Mouse (Mus musculus): ENCODE data around the gene Cacfd1. TPM values are rescaled to one million over a fixed set of nuclear protein-coding genes. Genes with fewer than 3 reads are reported as not detected.
A peak's percentile ranks its signal among the peaks of the same experiment; 100 is the strongest.

Cacfd1 gene
- polyA plus RNA-seq, 1 experiment from 2014 or later, result 12.6 TPM

- Histone ChIP-seq H3K4me1 (replicated peaks) (peaks cover 19% of the 10 kb centered on the region), H3K9me3 (replicated peaks) (no peaks in the 10 kb centered on the region), H3K9ac (no peak within 1 kb of the TSS), H3K4me3 (replicated peaks) (peak within 1 kb of the TSS; percentile 18; the same call in 1 of the 2 replicates), H3K27ac (no peak within 1 kb of the TSS), H3K36me3 (no peaks in the 10 kb centered on the region), H3K27me3 (peaks cover 31% of the 10 kb centered on the region), H3K4me2 (peak within 1 kb of the TSS; percentile 38)
- DNase-seq (peak; percentile 72), ATAC-seq (ENCODE audit: low read depth) (peak; percentile 95)
- WGBS (ENCODE audit: insufficient replicate concordance), result 2% methylated on average over 38 of the region's 38 CpGs
Observed at GRCm38 (mm10) chr2:27027618-27028436, 18.1 kb downstream of the Cacfd1 start, which contains the start of gene Slc2a6. Gene Slc2a6, minus strand, starts transcription at chr2:27027998.

- ATAC-seq (ENCODE audit: low read depth) (no peak), DNase-seq (no peak)
- WGBS (ENCODE audit: insufficient replicate concordance), result 22% methylated on average over 4 of the region's 4 CpGs
- H3K4me3 ChIP-seq (replicated peaks), result 0 out of 2 replicates have a peak overlapping the region, but pooled peaks have one; percentile 18
- no peak overlapping the region for H3K27ac ChIP-seq
- H3K9ac ChIP-seq, result no peak overlapping the region
- peaks cover 31% of the 10 kb centered on the region for H3K27me3 ChIP-seq
- peak overlapping the region; percentile 38 for H3K4me2 ChIP-seq
- H3K4me1 ChIP-seq (replicated peaks), result peaks cover 19% of the 10 kb centered on the region
- no peaks in the 10 kb centered on the region for H3K9me3 ChIP-seq (replicated peaks)
- no peaks in the 10 kb centered on the region for H3K36me3 ChIP-seq
Observed at GRCm38 (mm10) chr2:27028437-27029015, 18.8 kb downstream of the Cacfd1 start.

GRCm38 (mm10) chr2:27032361-27032760 lies 22.6 kb downstream of the Cacfd1 start:
- WGBS (ENCODE audit: insufficient replicate concordance), result 47% methylated on average over 2 of the region's 2 CpGs
- peaks cover 16% of the 10 kb centered on the region for H3K27me3 ChIP-seq
- DNase-seq, result no peak
- H3K27ac ChIP-seq, result no peak overlapping the region
- peaks cover 10% of the 10 kb centered on the region for H3K4me1 ChIP-seq (replicated peaks)
- H3K4me2 ChIP-seq, result no peak overlapping the region
- H3K9ac ChIP-seq, result no peak overlapping the region
- H3K4me3 ChIP-seq (replicated peaks), result no peak overlapping the region
- H3K36me3 ChIP-seq, result no peaks in the 10 kb centered on the region
- ATAC-seq (ENCODE audit: low read depth), result no peak
- H3K9me3 ChIP-seq (replicated peaks), result no peaks in the 10 kb centered on the region

DNA sequence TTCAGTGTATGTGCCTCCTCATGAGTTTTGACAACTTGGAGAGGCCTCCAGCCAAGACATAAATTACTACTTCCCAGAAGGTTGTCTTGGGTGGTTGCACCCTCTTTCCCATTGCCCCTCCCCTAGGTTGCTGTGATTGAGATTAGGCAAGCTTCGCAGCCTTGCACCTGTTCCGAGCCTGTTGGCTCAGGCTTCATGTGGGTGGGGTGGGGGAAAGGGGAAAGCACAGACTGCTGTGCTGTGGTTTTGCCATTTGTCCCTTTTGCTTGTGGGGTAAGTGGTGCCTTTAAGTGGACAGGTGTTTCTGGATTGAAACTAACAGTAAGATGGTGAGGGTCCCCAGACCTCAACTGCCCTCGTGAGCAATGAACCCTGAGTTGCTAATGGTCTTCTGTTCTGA lies 26.3 kb downstream of the Cacfd1 start:
- no peak for ATAC-seq (ENCODE audit: low read depth)

GRCm38 (mm10) chr2:27037008-27037407 lies 27.3 kb downstream of the Cacfd1 start:
- H3K9ac ChIP-seq, result no peak overlapping the region
- ATAC-seq (ENCODE audit: low read depth), result peak; percentile 62
- WGBS (ENCODE audit: insufficient replicate concordance), result 62% methylated on average over 4 of the region's 4 CpGs

More for the DNA sequence above, 26.3 kb downstream of the Cacfd1 start:
- no peak overlapping the region for H3K4me2 ChIP-seq
- no peaks in the 10 kb centered on the region for H3K36me3 ChIP-seq
- no peaks in the 10 kb centered on the region; the same call in 1 of the 2 replicates for H3K4me1 ChIP-seq (replicated peaks)
- no peaks in the 10 kb centered on the region for H3K27me3 ChIP-seq
- no peak overlapping the region for H3K9ac ChIP-seq
- no peak for DNase-seq
- H3K27ac ChIP-seq, result no peak overlapping the region
- WGBS (ENCODE audit: insufficient replicate concordance), result 57% methylated on average over 3 of the region's 3 CpGs
- H3K9me3 ChIP-seq (replicated peaks), result no peaks in the 10 kb centered on the region
- no peak overlapping the region for H3K4me3 ChIP-seq (replicated peaks)

GRCm38 (mm10) chr2:27038596-27038995 lies 28.9 kb downstream of the Cacfd1 start:
- Histone ChIP-seq H3K36me3 (no peaks in the 10 kb centered on the region), H3K27ac (no peak overlapping the region), H3K4me3 (replicated peaks) (no peak overlapping the region), H3K27me3 (no peaks in the 10 kb centered on the region), H3K4me2 (no peak overlapping the region), H3K9me3 (replicated peaks) (no peaks in the 10 kb centered on the region), H3K4me1 (replicated peaks) (peaks cover 7% of the 10 kb centered on the region), H3K9ac (no peak overlapping the region)
- 0% methylated on average over 3 of the region's 3 CpGs for WGBS (ENCODE audit: insufficient replicate concordance)
- ATAC-seq (ENCODE audit: low read depth) (no peak), DNase-seq (peak; percentile 39)

More at GRCm38 (mm10) chr2:27037008-27037407, 27.3 kb downstream of the Cacfd1 start:
- H3K27ac ChIP-seq, result no peak overlapping the region
- DNase-seq, result no peak
- H3K4me3 ChIP-seq (replicated peaks), result no peak overlapping the region
- no peak overlapping the region for H3K4me2 ChIP-seq
- H3K27me3 ChIP-seq, result no peaks in the 10 kb centered on the region
- no peaks in the 10 kb centered on the region for H3K36me3 ChIP-seq
- H3K9me3 ChIP-seq (replicated peaks), result no peaks in the 10 kb centered on the region
- peaks cover 5% of the 10 kb centered on the region for H3K4me1 ChIP-seq (replicated peaks)

GRCm38 (mm10) chr2:27039286-27039685 lies 29.6 kb downstream of the Cacfd1 start:
- H3K27ac ChIP-seq, result no peak overlapping the region
- no peaks in the 10 kb centered on the region for H3K27me3 ChIP-seq
- ATAC-seq (ENCODE audit: low read depth) (no peak), DNase-seq (no peak)
- peaks cover 7% of the 10 kb centered on the region for H3K4me1 ChIP-seq (replicated peaks)
- no peaks in the 10 kb centered on the region for H3K9me3 ChIP-seq (replicated peaks)
- H3K9ac ChIP-seq, result no peak overlapping the region
- H3K4me3 ChIP-seq (replicated peaks), result no peak overlapping the region
- H3K36me3 ChIP-seq, result no peaks in the 10 kb centered on the region
- 8% methylated on average over 1 of the region's 1 CpGs for WGBS (ENCODE audit: insufficient replicate concordance)
- no peak overlapping the region for H3K4me2 ChIP-seq

DNA sequence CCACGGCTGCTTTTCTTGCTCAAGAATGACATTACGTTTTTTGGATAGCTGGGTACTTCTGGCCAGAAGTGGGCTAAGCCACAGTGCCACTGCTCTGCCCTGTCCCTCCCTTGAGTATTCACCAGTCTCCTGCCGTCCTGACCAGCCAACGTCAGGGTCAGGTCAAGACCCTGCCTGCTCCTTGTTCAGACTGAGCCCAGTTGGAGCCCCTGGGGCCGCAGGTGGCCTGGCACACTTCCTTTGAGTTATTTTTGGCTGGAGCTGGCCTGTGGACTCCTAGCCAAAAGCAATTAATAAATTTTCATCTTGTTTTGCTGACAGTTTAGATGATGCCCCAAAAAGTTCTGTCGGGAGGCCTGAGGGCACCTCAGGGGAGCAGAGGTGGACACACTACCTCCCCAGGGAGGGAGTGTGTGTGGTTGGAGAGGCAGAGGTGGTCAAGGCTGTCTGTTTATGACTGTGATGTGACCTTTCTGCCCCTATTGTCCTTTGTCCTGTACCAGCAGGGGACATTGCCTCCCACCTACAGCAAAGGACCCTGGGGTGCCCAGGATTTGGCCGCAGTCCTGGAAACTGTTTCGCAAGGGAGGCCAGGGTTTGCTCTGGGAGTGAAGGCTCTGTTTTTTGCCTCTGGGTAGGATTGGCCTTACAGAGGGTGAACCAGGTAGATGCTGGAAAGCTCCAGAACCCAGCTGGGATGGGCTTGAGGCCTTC lies 32.6 kb downstream of the Cacfd1 start:
- DNase-seq (no peak), ATAC-seq (ENCODE audit: low read depth) (peak; percentile 79)
- H3K9ac ChIP-seq, result no peak overlapping the region
- H3K9me3 ChIP-seq (replicated peaks), result no peaks in the 10 kb centered on the region
- peaks cover 7% of the 10 kb centered on the region for H3K4me1 ChIP-seq (replicated peaks)
- no peaks in the 10 kb centered on the region for H3K27me3 ChIP-seq
- no peak overlapping the region for H3K4me3 ChIP-seq (replicated peaks)
- H3K27ac ChIP-seq, result peak overlapping the region; percentile 65
- no peaks in the 10 kb centered on the region for H3K36me3 ChIP-seq
- no peak overlapping the region for H3K4me2 ChIP-seq
- WGBS (ENCODE audit: insufficient replicate concordance), result 62% methylated on average over 8 of the region's 8 CpGs

DNA sequence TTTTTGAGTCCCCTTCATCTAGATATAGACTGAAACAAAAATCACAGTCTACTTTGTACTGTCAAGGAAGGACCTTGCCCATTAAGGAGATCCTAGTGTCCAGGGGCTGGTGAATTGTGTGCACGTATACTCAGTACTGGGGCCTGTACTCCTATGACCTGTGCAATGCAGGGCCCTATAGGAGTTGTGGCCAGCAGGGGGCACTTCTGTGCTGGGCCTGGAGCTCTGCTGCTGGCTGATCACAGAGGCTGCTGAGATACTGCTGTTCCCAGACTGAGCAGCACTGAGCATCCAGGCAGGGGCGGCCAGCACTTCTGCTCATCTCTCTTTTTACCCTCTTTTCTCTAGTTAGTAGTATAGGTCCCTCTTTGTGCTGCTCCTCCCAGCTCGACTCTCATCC lies 33.7 kb downstream of the Cacfd1 start:
- H3K4me1 ChIP-seq (replicated peaks), result peaks cover 10% of the 10 kb centered on the region
- H3K9me3 ChIP-seq (replicated peaks), result no peaks in the 10 kb centered on the region
- WGBS (ENCODE audit: insufficient replicate concordance), result 31% methylated on average over 3 of the region's 3 CpGs
- peak; percentile 44 for ATAC-seq (ENCODE audit: low read depth)
- H3K27ac ChIP-seq, result no peak overlapping the region
- no peak overlapping the region for H3K4me2 ChIP-seq
- H3K27me3 ChIP-seq, result no peaks in the 10 kb centered on the region
- H3K9ac ChIP-seq, result no peak overlapping the region
- peak; percentile 35 for DNase-seq
- no peaks in the 10 kb centered on the region for H3K36me3 ChIP-seq
- H3K4me3 ChIP-seq (replicated peaks), result no peak overlapping the region

DNA sequence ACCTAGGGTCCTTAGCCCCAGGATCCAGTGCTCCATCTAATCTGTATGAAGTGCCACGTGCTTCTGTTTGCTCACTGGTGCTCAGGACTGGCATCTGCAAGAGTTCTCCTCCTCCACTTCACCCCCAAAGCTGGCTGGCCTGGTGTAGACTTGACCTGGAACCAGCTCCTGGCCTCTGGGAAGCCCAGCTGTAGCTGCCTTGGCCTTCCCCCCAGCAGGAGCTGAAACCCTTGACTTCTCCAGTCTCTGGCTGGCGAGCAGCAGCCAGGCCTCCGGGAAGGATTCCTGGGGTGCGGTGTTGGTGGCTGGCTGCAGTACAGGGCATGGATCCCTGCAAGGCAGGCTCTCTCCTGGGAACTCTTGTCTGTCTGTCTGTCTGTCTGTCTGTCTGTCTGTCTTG lies 34.4 kb downstream of the Cacfd1 start:
- ATAC-seq (ENCODE audit: low read depth) (no peak), DNase-seq (no peak)
- Histone ChIP-seq H3K9me3 (replicated peaks) (no peaks in the 10 kb centered on the region), H3K4me3 (replicated peaks) (no peak overlapping the region), H3K4me2 (no peak overlapping the region), H3K4me1 (replicated peaks) (peaks cover 10% of the 10 kb centered on the region), H3K27ac (no peak overlapping the region), H3K9ac (no peak overlapping the region), H3K27me3 (no peaks in the 10 kb centered on the region), H3K36me3 (no peaks in the 10 kb centered on the region)
- 82% methylated on average over 4 of the region's 4 CpGs for WGBS (ENCODE audit: insufficient replicate concordance)

DNA sequence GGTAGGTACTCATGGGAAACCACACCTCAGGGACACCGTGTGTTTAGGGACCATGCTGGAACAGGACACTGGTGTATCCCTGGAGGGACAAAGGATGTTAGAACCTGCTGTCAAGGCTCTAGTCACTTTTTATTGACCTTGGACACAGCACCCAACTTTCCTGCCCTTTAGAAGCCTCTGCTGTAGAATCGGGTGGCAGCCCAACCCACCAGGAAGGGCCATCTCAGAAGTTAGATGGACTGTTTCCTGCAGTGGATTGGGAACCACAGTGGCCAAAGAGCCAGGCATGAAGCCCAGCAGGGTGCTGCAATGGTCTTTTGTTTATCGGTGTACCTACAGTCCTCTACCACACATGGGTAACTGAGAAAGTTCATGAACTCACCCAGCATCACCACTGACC lies 34.9 kb downstream of the Cacfd1 start:
- Histone ChIP-seq H3K36me3 (no peaks in the 10 kb centered on the region), H3K9me3 (replicated peaks) (no peaks in the 10 kb centered on the region), H3K4me1 (replicated peaks) (peaks cover 10% of the 10 kb centered on the region), H3K27ac (no peak overlapping the region), H3K9ac (no peak overlapping the region), H3K4me2 (no peak overlapping the region), H3K27me3 (no peaks in the 10 kb centered on the region), H3K4me3 (replicated peaks) (no peak overlapping the region)
- ATAC-seq (ENCODE audit: low read depth) (no peak), DNase-seq (no peak)
- 54% methylated on average over 3 of the region's 3 CpGs for WGBS (ENCODE audit: insufficient replicate concordance)

Data from liver, embryonic 13.5 days (tissue).